Mouse (Mus musculus) stomach, postnatal 0 days (tissue): ENCODE data around the gene Rsrc1.

Experiments used
- CTCF ChIP-seq: IDR thresholded peaks from 2 replicates; pipeline ENCODE4 v1.5.1; 2016; ENCODE audit warnings: antibody characterized with exemption, low read depth, mild to moderate bottlenecking, moderate library complexity
- EP300 ChIP-seq: optimal IDR thresholded peaks from 2 replicates; pipeline ENCODE3; 2016; ENCODE audit warnings: antibody characterized with exemption

DNA sequence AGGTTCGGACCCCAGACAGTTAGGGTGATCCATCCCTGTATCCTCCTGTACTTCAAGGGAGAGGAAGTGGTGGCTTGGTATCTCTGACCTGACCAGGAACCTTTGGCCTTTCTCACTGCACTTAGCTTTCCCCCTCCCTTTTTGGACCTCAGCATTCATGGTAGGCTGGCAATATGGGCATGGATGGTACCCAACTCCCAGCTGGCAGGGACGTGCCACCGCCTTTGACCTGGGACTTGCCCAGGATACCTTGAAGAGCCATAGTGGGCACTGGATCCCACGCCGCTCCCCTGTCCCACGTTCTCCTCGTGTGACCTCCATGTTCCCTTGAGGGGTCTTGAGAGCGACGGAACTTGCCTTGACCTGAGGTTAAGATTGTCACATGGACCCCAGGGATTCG lies 10.9 kb upstream of the Rsrc1 start:
- no peak for TF ChIP-seq CTCF
- no peak for TF ChIP-seq EP300
